ENCODE assay signal across 8 mouse cellular contexts in the genomic region with DNA sequence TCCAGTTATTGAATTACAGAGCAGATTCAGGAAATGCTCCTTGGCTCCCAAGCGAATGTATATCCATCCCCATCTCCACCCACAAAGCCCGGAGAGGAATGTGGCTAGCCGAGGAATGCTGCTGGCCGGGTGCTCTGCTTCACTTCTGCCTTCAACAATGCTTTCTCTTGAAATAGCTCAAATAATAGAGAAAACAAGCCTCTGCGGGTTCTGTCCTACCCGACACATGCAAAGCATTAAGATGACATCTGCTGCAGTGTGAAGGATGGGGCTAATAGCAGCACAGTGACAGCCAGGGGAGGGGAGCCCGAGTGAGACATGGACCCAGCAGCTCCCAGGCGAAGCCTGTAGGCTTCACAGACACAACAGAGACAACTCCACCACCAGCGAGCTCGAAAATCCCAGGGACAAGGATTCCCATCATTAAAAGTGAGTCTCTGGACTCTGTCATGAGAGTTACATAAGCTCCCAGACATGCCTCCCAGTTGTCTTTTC. TPM values are rescaled to one million over a fixed set of nuclear protein-coding genes. Genes with fewer than 3 reads are reported as not detected.
A peak's percentile ranks its signal among the peaks of the same experiment; 100 is the strongest.
DNase-seq lines count a peak whose midpoint lies in the region; ATAC-seq and TF ChIP-seq lines count a peak whose summit lies in the region.

No protein-coding gene starts in this region.

- H3K36me3 ChIP-seq in intestine, embryonic 16.5 days (ENCODE audit: control insufficient read depth, insufficient read depth, low read length) = peaks cover 7% of the 10 kb centered on the region; the same call in 1 of the 2 replicates
- peaks cover 38% of the 10 kb centered on the region for H3K36me3 ChIP-seq in limb, embryonic 14.5 days (ENCODE audit: control insufficient read depth, insufficient read depth, low read length)
- H3K36me3 ChIP-seq in midbrain, embryonic 15.5 days (replicated peaks) = peaks cover 26% of the 10 kb centered on the region; the same call in 1 of the 2 replicates

- ATAC-seq in intestine, embryonic 16.5 days = peak; percentile 70
- ATAC-seq in limb, embryonic 14.5 days (ENCODE audit: low FRiP score, low read depth) = no peak
- ATAC-seq in midbrain, embryonic 15.5 days (replicated peaks) = no peak

- H3K4me1 ChIP-seq in intestine, embryonic 16.5 days (ENCODE audit: control insufficient read depth, insufficient read depth, low read length) = peaks cover 18% of the 10 kb centered on the region
- H3K4me1 ChIP-seq in limb, embryonic 14.5 days (ENCODE audit: control insufficient read depth, insufficient read depth, low read length) = 0 out of 2 replicates have a peak, but pooled peaks cover 3% of the 10 kb centered on the region
- H3K4me1 ChIP-seq in midbrain, embryonic 15.5 days = no peaks in the 10 kb centered on the region

- no peak for TF ChIP-seq POLR2A in limb, embryonic 14.5 days (IDR thresholded peaks at IDR 0.05; ENCODE audit: borderline replicate concordance, extremely low read depth, insufficient read depth, insufficient read length)

- no peak overlapping the region for H3K4me3 ChIP-seq in intestine, embryonic 16.5 days (ENCODE audit: low read length)
- H3K4me3 ChIP-seq in limb, embryonic 14.5 days (replicated peaks; ENCODE audit: low read length) = no peak overlapping the region
- H3K4me3 ChIP-seq in midbrain, embryonic 15.5 days = no peak overlapping the region

- 0 out of 2 replicates have a peak overlapping the region, but pooled peaks have one; percentile 7 for H3K4me2 ChIP-seq in intestine, embryonic 16.5 days (ENCODE audit: low read depth, low read length)
- H3K4me2 ChIP-seq in limb, embryonic 14.5 days (replicated peaks; ENCODE audit: low read depth, low read length, severe bottlenecking) = no peak overlapping the region
- no peak overlapping the region for H3K4me2 ChIP-seq in midbrain, embryonic 15.5 days

- 25% methylated on average over 10 of the region's 10 CpGs for WGBS in intestine, embryonic 16.5 days
- WGBS in limb, embryonic 14.5 days = 42% methylated on average over 10 of the region's 10 CpGs
- WGBS in midbrain, embryonic 15.5 days = 76% methylated on average over 10 of the region's 10 CpGs

- H3K27me3 ChIP-seq in intestine, embryonic 16.5 days (replicated peaks; ENCODE audit: control insufficient read depth, insufficient read depth, low read length) = no peaks in the 10 kb centered on the region
- H3K27me3 ChIP-seq in limb, embryonic 14.5 days (ENCODE audit: control insufficient read depth, insufficient read depth, low read length) = no peaks in the 10 kb centered on the region
- no peaks in the 10 kb centered on the region for H3K27me3 ChIP-seq in midbrain, embryonic 15.5 days (replicated peaks)

- H3K9ac ChIP-seq in intestine, embryonic 16.5 days (ENCODE audit: low read depth, low read length) = no peak overlapping the region
- H3K9ac ChIP-seq in limb, embryonic 14.5 days (ENCODE audit: low read depth, low read length, severe bottlenecking) = no peak overlapping the region; the same call in 1 of the 2 replicates
- no peak overlapping the region for H3K9ac ChIP-seq in midbrain, embryonic 15.5 days

- peak overlapping the region; percentile 84 for H3K27ac ChIP-seq in intestine, embryonic 16.5 days (ENCODE audit: low read length)
- peak overlapping the region; percentile 45; the same call in 1 of the 2 replicates for H3K27ac ChIP-seq in limb, embryonic 14.5 days (replicated peaks; ENCODE audit: low read depth, low read length)
- no peak overlapping the region for H3K27ac ChIP-seq in midbrain, embryonic 15.5 days

- no peaks in the 10 kb centered on the region for H3K9me3 ChIP-seq in intestine, embryonic 16.5 days (ENCODE audit: control insufficient read depth, low read length)
- no peaks in the 10 kb centered on the region for H3K9me3 ChIP-seq in limb, embryonic 14.5 days (ENCODE audit: control insufficient read depth, low read length)
- no peaks in the 10 kb centered on the region for H3K9me3 ChIP-seq in midbrain, embryonic 15.5 days

- peak; percentile 14 for DNase-seq in MN1 (ENCODE audit: low spot score)
- DNase-seq in embryo, embryonic 11 days = peak; percentile 23
- DNase-seq in limb, embryonic 14.5 days (ENCODE audit: low spot score) = peak; percentile 34
- DNase-seq in spleen, adult 18-20 months = no peak
- DNase-seq in thymus, postnatal 25 days = no peak
- no peak for DNase-seq in cerebellum, adult 11 months

RNA-seq across cellular contexts. Expression of a gene that starts 59.0 kb away (rescaled TPM):
- polyA plus RNA-seq in intestine, embryonic 16.5 days (2015; fragmentation: Nextera tagmentation; extraction: Ambion mirVana) = 55.9 and 61.9 TPM in 2 replicates
- 26.6 and 29.6 TPM in 2 replicates for polyA plus RNA-seq in limb, embryonic 14.5 days (2012; rRNA removed)
- 37.3 and 41.9 TPM in 2 replicates for polyA plus RNA-seq in limb, embryonic 14.5 days (2014; fragmentation: Nextera tagmentation; extraction: Ambion mirVana)
- polyA plus RNA-seq in midbrain, embryonic 15.5 days (2015; fragmentation: Nextera tagmentation; extraction: Ambion mirVana) = 67.8 and 72.0 TPM in 2 replicates

RNA-seq across cellular contexts. Expression of a gene that starts 59.0 kb away (rescaled TPM):
- 104 TPM in 2 replicates for polyA plus RNA-seq in intestine, embryonic 16.5 days (2015; fragmentation: Nextera tagmentation; extraction: Ambion mirVana)
- polyA plus RNA-seq in limb, embryonic 14.5 days (2012; rRNA removed) = 39.0 and 40.1 TPM in 2 replicates
- 48.3 and 60.8 TPM in 2 replicates for polyA plus RNA-seq in limb, embryonic 14.5 days (2014; fragmentation: Nextera tagmentation; extraction: Ambion mirVana)
- polyA plus RNA-seq in midbrain, embryonic 15.5 days (2015; fragmentation: Nextera tagmentation; extraction: Ambion mirVana) = 23.9 and 27.1 TPM in 2 replicates

Comparison
In these comparisons a context has a peak if more than half of its experiments do, and no peak if none do; other contexts are left out.
1. DNase-seq: peak in MN1 (single experiment), embryo, embryonic 11 days (single experiment) and limb, embryonic 14.5 days (single experiment); none in spleen, adult 18-20 months (0 of 2), thymus, postnatal 25 days (single experiment) and cerebellum, adult 11 months (single experiment).